Mouse (Mus musculus): ENCODE measurements around the gene Pex10. TPM values are rescaled to one million over a fixed set of nuclear protein-coding genes. Genes with fewer than 3 reads are reported as not detected.

Gene Pex10
- polyA plus RNA-seq, 1 experiment from 2014 or later, result 6.8 TPM

DNA sequence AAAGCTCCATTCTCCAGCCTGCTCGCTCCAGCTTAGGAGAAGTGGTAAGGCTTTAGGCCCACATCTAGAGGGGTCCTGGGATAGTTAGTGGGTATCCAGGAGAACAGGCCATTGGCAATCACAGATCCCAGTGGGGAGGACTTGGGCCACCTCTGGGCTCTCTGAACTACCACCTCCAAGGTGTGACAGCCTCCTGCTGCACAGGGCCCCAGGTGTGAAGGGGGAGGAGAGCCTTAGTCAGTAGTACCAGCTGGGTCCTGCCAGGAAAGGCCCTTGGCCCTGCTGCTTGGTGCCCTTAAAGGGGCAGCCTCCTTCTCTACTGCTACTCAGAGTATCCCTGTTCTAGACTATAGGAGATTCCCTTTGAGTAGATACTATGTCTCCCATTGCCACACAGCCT is 46.7 kb upstream of the Pex10 start:
- Histone ChIP-seq H3K4me3 (ENCODE audit: low read depth, low read length) (no peak overlapping the region), H3K9me3 (ENCODE audit: low read length) (no peaks in the 10 kb centered on the region), H3K27ac (ENCODE audit: low read depth) (no peak overlapping the region), H3K27me3 (ENCODE audit: insufficient read depth, low read length) (0 out of 2 replicates have a peak, but pooled peaks cover 5% of the 10 kb centered on the region), H3K9ac (replicated peaks) (no peak overlapping the region), H3K4me1 (ENCODE audit: insufficient read depth) (0 out of 2 replicates have a peak, but pooled peaks cover 4% of the 10 kb centered on the region), H3K4me2 (ENCODE audit: low read depth, low read length) (no peak overlapping the region), H3K36me3 (replicated peaks; ENCODE audit: insufficient read depth, low read length) (no peaks in the 10 kb centered on the region)
- WGBS (ENCODE audit: insufficient replicate concordance), result 53% methylated on average over 1 of the region's 1 CpGs
- ATAC-seq (no peak), DNase-seq (no peak)
- TF ChIP-seq EP300 (IDR thresholded peaks at IDR 0.05; ENCODE audit: low read depth), result no peak
- no peak for TF ChIP-seq CTCF (IDR thresholded peaks at IDR 0.05; ENCODE audit: low read depth)

DNA sequence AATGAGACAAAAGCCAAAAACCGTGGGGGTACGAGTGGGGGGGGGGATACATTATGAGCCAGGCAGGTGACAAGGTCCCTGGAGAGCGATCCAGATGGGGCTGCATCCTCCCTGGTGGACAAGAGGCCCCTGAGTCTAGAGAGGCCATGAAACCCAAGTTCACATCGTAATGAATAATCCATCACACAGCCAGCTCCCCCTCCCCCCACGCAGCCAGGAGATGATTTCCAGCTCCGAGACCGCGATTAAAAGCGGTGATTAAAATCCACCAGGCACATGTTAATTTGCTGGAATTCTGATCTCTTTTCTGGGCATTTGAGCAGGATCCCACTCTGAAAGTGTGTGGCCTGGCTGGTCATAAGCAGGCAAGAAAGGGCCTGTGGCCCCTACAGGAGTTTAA is 46.0 kb upstream of the Pex10 start:
- no peak for DNase-seq
- 65% methylated on average over 9 of the region's 9 CpGs for WGBS (ENCODE audit: insufficient replicate concordance)
- no peak overlapping the region for H3K9ac ChIP-seq (replicated peaks)
- 0 out of 2 replicates have a peak, but pooled peaks cover 2% of the 10 kb centered on the region for H3K4me1 ChIP-seq (ENCODE audit: insufficient read depth)
- H3K4me2 ChIP-seq (ENCODE audit: low read depth, low read length), result no peak overlapping the region
- H3K4me3 ChIP-seq (ENCODE audit: low read depth, low read length), result no peak overlapping the region
- TF ChIP-seq EP300 (IDR thresholded peaks at IDR 0.05; ENCODE audit: low read depth), result no peak
- TF ChIP-seq CTCF (IDR thresholded peaks at IDR 0.05; ENCODE audit: low read depth), result no peak
- no peak overlapping the region for H3K27ac ChIP-seq (ENCODE audit: low read depth)
- 0 out of 2 replicates have a peak, but pooled peaks cover 5% of the 10 kb centered on the region for H3K27me3 ChIP-seq (ENCODE audit: insufficient read depth, low read length)
- H3K36me3 ChIP-seq (replicated peaks; ENCODE audit: insufficient read depth, low read length), result no peaks in the 10 kb centered on the region
- no peak for ATAC-seq
- H3K9me3 ChIP-seq (ENCODE audit: low read length), result no peaks in the 10 kb centered on the region

DNA sequence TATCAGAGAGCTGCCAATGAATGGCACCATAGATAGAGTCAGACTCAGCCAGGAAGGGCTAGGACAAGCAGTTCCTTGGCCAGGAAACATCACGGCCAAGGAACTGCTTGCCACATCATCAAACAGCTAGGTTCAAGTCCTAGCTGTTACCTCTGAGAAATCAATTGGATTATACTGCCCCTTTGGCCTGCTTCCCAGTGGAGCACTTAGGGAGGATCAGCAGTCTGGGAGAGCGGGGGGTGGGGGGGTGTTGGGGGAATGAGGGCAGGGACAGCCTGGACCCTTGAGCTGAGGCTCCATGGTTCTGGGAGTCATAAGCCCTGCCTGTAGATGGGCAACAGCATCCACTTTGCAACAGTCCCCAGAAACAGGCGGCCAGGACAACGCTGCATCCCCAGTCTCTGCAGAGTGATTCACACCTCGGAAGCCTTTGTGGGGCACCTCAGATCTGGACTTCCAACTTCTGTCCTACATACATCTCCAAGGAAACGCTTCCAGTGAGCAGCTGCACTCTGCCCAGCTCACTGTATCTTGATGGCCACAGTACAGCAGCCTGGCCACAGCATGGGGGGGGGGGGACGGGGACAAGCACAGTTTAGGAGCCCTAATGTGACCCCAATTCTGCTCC is 44.5 kb upstream of the Pex10 start:
- DNase-seq (no peak), ATAC-seq (no peak)
- TF ChIP-seq CTCF (IDR thresholded peaks at IDR 0.05; ENCODE audit: low read depth) (no peak), EP300 (IDR thresholded peaks at IDR 0.05; ENCODE audit: low read depth) (no peak)
- Histone ChIP-seq H3K27me3 (ENCODE audit: insufficient read depth, low read length) (0 out of 2 replicates have a peak, but pooled peaks cover 5% of the 10 kb centered on the region), H3K4me1 (ENCODE audit: insufficient read depth) (no peaks in the 10 kb centered on the region), H3K36me3 (replicated peaks; ENCODE audit: insufficient read depth, low read length) (no peaks in the 10 kb centered on the region), H3K9me3 (ENCODE audit: low read length) (no peaks in the 10 kb centered on the region), H3K9ac (replicated peaks) (no peak overlapping the region), H3K4me2 (ENCODE audit: low read depth, low read length) (no peak overlapping the region), H3K4me3 (ENCODE audit: low read depth, low read length) (no peak overlapping the region), H3K27ac (ENCODE audit: low read depth) (no peak overlapping the region)
- 55% methylated on average over 7 of the region's 7 CpGs for WGBS (ENCODE audit: insufficient replicate concordance)

DNA sequence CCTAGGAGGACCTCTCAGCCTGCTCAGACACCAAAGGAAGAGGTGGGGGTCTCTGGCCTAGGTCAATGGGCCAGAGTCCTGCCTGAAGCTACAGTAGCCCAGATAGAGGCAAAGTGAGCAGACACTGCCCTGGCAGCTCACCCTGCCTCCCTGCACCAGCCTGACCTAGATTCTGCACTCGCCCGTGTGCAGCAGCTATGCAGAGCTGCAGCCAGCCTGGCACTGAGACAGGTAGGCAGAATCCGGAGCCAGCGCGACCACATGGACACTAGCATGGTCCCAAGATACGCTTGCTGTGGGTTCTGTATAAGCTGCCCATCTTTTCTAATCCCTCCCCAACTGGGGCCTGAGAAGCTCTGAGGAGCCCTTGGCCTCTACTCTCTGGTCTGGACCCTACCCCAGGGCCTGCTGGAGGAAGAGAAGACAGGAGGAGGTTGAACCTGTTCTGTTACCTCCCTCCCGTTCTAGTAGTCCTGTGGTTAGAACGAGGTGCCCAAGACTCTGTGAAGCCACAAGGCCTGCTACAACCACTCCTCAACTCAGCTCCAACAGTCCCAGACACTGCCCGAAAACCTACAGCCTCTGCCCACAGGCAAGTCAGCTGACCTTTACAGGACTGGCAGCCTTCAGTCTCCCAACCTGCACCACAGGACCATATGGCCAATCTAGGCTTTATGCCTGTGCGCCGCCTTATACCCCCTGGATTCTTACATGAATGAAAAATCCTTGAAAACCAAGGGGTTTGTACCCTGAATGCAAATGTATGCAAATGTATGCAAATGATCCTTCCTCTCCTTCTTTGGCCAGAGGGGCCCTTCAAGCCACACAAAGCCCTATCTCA is 42.4 kb upstream of the Pex10 start:
- Histone ChIP-seq H3K9me3 (ENCODE audit: low read length) (no peaks in the 10 kb centered on the region), H3K4me2 (ENCODE audit: low read depth, low read length) (no peak overlapping the region), H3K4me1 (ENCODE audit: insufficient read depth) (no peaks in the 10 kb centered on the region), H3K36me3 (replicated peaks; ENCODE audit: insufficient read depth, low read length) (no peaks in the 10 kb centered on the region), H3K27me3 (ENCODE audit: insufficient read depth, low read length) (no peaks in the 10 kb centered on the region), H3K27ac (ENCODE audit: low read depth) (no peak overlapping the region), H3K4me3 (ENCODE audit: low read depth, low read length) (no peak overlapping the region), H3K9ac (replicated peaks) (no peak overlapping the region)
- DNase-seq (no peak), ATAC-seq (no peak)
- TF ChIP-seq EP300 (IDR thresholded peaks at IDR 0.05; ENCODE audit: low read depth), result no peak
- no peak for TF ChIP-seq CTCF (IDR thresholded peaks at IDR 0.05; ENCODE audit: low read depth)
- WGBS (ENCODE audit: insufficient replicate concordance), result 83% methylated on average over 11 of the region's 11 CpGs

DNA sequence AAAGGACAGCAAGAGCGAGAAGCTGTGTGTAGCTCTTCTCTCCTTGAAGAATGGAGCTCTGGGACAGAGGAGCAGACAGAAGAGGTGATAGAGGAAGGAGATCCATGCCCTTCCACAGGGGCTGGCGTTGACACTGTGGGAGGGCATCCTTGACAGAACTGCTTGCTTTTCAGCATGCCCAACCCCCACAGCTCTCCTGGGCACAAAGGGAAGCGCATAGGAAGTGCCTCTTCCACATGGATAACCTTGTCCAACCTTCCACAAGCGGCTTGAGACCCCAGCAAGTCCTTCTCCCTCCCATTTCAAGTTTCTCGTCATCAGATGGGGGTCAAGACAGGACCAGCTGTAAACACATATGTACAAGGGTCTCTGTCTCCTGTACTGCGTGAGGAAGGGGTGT is 33.7 kb upstream of the Pex10 start:
- Histone ChIP-seq H3K4me2 (ENCODE audit: low read depth, low read length) (no peak overlapping the region), H3K36me3 (replicated peaks; ENCODE audit: insufficient read depth, low read length) (no peaks in the 10 kb centered on the region), H3K9ac (replicated peaks) (no peak overlapping the region), H3K27me3 (ENCODE audit: insufficient read depth, low read length) (peaks cover 14% of the 10 kb centered on the region), H3K9me3 (ENCODE audit: low read length) (no peaks in the 10 kb centered on the region), H3K4me1 (ENCODE audit: insufficient read depth) (no peaks in the 10 kb centered on the region), H3K4me3 (ENCODE audit: low read depth, low read length) (no peak overlapping the region), H3K27ac (ENCODE audit: low read depth) (no peak overlapping the region)
- WGBS (ENCODE audit: insufficient replicate concordance), result 24% methylated on average over 6 of the region's 6 CpGs
- ATAC-seq, result no peak
- TF ChIP-seq CTCF (IDR thresholded peaks at IDR 0.05; ENCODE audit: low read depth) (no peak), EP300 (IDR thresholded peaks at IDR 0.05; ENCODE audit: low read depth) (no peak)
- DNase-seq, result no peak

DNA sequence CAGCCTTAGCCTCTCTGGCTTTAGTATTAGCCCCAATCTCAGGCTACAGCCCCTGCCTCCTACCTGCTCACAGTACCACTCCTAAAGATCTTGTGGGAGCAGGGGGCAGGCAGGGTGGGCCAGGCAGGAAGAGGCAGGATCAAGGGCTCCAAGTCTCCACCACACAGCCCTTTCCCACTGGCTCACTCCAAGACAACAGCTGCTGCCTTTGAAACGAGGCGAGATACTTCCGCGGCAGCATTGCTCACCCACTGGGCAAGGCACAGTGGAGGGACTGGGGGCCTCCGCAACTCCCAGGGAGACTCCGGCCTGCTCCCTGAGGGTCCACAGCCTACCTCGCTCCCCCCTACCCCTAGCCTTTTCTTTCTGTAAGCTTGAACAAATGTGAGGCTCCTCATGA is 32.6 kb upstream of the Pex10 start:
- Histone ChIP-seq H3K27me3 (ENCODE audit: insufficient read depth, low read length) (peaks cover 14% of the 10 kb centered on the region), H3K27ac (ENCODE audit: low read depth) (no peak overlapping the region), H3K36me3 (replicated peaks; ENCODE audit: insufficient read depth, low read length) (no peaks in the 10 kb centered on the region), H3K9me3 (ENCODE audit: low read length) (no peaks in the 10 kb centered on the region), H3K4me2 (ENCODE audit: low read depth, low read length) (no peak overlapping the region), H3K4me1 (ENCODE audit: insufficient read depth) (no peaks in the 10 kb centered on the region), H3K4me3 (ENCODE audit: low read depth, low read length) (no peak overlapping the region), H3K9ac (replicated peaks) (no peak overlapping the region)
- no peak for TF ChIP-seq EP300 (IDR thresholded peaks at IDR 0.05; ENCODE audit: low read depth)
- TF ChIP-seq CTCF (IDR thresholded peaks at IDR 0.05; ENCODE audit: low read depth), result no peak
- ATAC-seq (no peak), DNase-seq (no peak)
- 40% methylated on average over 7 of the region's 7 CpGs for WGBS (ENCODE audit: insufficient replicate concordance)

All from liver, postnatal 0 days (tissue).